Mouse (Mus musculus) activated CD4-positive, CD25-positive, alpha-beta regulatory T cell, adult 9 weeks (primary cell): ENCODE data around the gene Ube2e2. TPM values are rescaled to one million over a fixed set of nuclear protein-coding genes. Genes with fewer than 3 reads are reported as not detected.

Experiments
- polyA plus RNA-seq: library from polyadenylated mRNA; unstranded; fragments of 100-300 nt; shearing (Covaris generic); gene quantifications from one replicate; pipeline ENCODE4 v1.2.1, GENCODE M21; 2017

Ube2e2 gene
- 0.34 TPM for polyA plus RNA-seq

DNA sequence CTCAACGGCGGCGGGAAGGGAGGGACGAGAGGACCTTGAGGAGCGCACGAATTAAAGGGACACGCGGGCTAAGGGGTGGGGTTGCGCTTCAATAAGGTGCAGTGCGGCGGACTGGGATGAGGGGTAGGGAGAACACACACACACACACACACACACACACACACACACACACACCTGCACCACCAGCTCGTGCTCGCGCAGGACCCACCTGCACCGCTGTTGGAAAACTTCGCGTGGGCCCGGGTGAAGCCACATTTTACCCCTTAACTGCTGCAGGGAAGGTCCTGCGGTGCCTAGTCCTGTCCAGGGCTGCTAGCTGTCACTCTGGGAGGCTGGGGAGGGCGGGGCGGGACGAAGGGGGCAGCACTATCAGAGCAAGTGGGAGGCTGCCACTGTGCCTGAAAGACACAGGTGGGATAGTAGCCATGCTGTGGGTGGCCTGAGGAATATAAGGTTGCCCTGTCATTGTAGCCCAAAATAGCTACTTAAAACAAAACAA is at the start of gene Ube2e2:
Gene Ube2e2, minus strand, starts transcription at position 321 of the 499 bp plus-strand sequence.

